Mouse (Mus musculus) kidney, postnatal 25 days (tissue): ENCODE results near the gene Dhx38.
A peak's percentile ranks its signal among the peaks of the same experiment; 100 is the strongest.

Experiments used
- DNase-seq, 2 experiments: peaks; one replicate each; pipeline ENCODE4 v3.0.0; 2021; ENCODE audit warnings: mixed read lengths in 2 of 2

Dhx38 gene

GRCm38 (mm10) chr8:109565498-109566333, at the start of gene Dhx38, which contains the start of gene Txnl4b:
TSS of gene Dhx38 (minus strand) at chr8:109565861.
TSS of gene Txnl4b (plus strand) at chr8:109565892.
- peak; percentile 99 to 100 for DNase-seq

GRCm38 (mm10) chr8:109614243-109615210, 48.9 kb upstream of the Dhx38 start, which contains the start of gene Pkd1l3:
TSS of gene Pkd1l3 (plus strand) at chr8:109614517.
- no peak for DNase-seq

- peak; percentile 42 to 56 for DNase-seq
Measured at GRCm38 (mm10) chr8:109609153-109609502, 43.5 kb upstream of the Dhx38 start.

- peak; percentile 97 to 99 for DNase-seq
Measured at GRCm38 (mm10) chr8:109608271-109609152, 42.9 kb upstream of the Dhx38 start, which contains the start of gene Dhodh. TSS of gene Dhodh (minus strand) at chr8:109608673.

GRCm38 (mm10) chr8:109607650-109608049, 42.0 kb upstream of the Dhx38 start:
- DNase-seq: no peak

GRCm38 (mm10) chr8:109606725-109607124, 41.1 kb upstream of the Dhx38 start:
- no peak for DNase-seq

GRCm38 (mm10) chr8:109595854-109596253, 30.2 kb upstream of the Dhx38 start:
- peak; percentile 54 to 56 for DNase-seq

- peak in 1 of 2 experiments; percentile 32 for DNase-seq
Measured at GRCm38 (mm10) chr8:109593117-109593788, 27.6 kb upstream of the Dhx38 start.

GRCm38 (mm10) chr8:109592164-109592563, 26.5 kb upstream of the Dhx38 start:
- no peak for DNase-seq

GRCm38 (mm10) chr8:109591367-109591766, 25.7 kb upstream of the Dhx38 start:
- no peak for DNase-seq

- no peak for DNase-seq
Measured at GRCm38 (mm10) chr8:109590901-109591300, 25.2 kb upstream of the Dhx38 start.

GRCm38 (mm10) chr8:109586972-109587504, 21.4 kb upstream of the Dhx38 start:
- peak; percentile 81 to 87 for DNase-seq

GRCm38 (mm10) chr8:109585652-109586051, 20.0 kb upstream of the Dhx38 start:
- DNase-seq: no peak

GRCm38 (mm10) chr8:109584830-109585229, 19.2 kb upstream of the Dhx38 start:
- no peak for DNase-seq

GRCm38 (mm10) chr8:109584293-109584692, 18.6 kb upstream of the Dhx38 start:
- no peak for DNase-seq

- DNase-seq: no peak
Measured at GRCm38 (mm10) chr8:109578900-109579301, 13.2 kb upstream of the Dhx38 start, which contains the start of gene Hp. TSS of gene Hp (minus strand) at chr8:109579172.

GRCm38 (mm10) chr8:109576311-109576710, 10.7 kb upstream of the Dhx38 start:
- DNase-seq: no peak

GRCm38 (mm10) chr8:109571139-109571538, 5.5 kb upstream of the Dhx38 start:
- no peak for DNase-seq

GRCm38 (mm10) chr8:109564766-109565165, 895 bp downstream of the Dhx38 start:
- DNase-seq: no peak

GRCm38 (mm10) chr8:109563881-109564280, 1.8 kb downstream of the Dhx38 start:
- DNase-seq: no peak

GRCm38 (mm10) chr8:109551663-109552062, 14.0 kb downstream of the Dhx38 start:
- peak; percentile 15 to 34 for DNase-seq
